Mouse (Mus musculus) lung, postnatal 14 days (tissue): Measurements from ENCODE around the gene Tas2r116.

Experiments used
- DNase-seq: peaks from one replicate; pipeline ENCODE4 v3.0.0; 2021

The Tas2r116 gene

GRCm38 (mm10) chr6:132855138-132855537 is at the start of gene Tas2r116:
TSS of gene Tas2r116 (plus strand) at chr6:132855438.
- no peak for DNase-seq

GRCm38 (mm10) chr6:132846842-132847241 is 8.4 kb upstream of the Tas2r116 start, which contains the start of gene Tas2r123:
TSS of gene Tas2r123 (plus strand) at chr6:132847142.
- DNase-seq, result no peak

- no peak for DNase-seq
Measured at GRCm38 (mm10) chr6:132867708-132868107, 12.5 kb downstream of the Tas2r116 start, which contains the start of gene Tas2r110. TSS of gene Tas2r110 (plus strand) at chr6:132868008.

- DNase-seq, result no peak
Measured at GRCm38 (mm10) chr6:132892711-132893110, 37.5 kb downstream of the Tas2r116 start, which contains the start of gene Tas2r113. TSS of gene Tas2r113 (plus strand) at chr6:132893011.
